Mouse (Mus musculus) forebrain, embryonic 11.5 days (tissue): ENCODE data around the gene Fam193a. TPM values are rescaled to one million over a fixed set of nuclear protein-coding genes. Genes with fewer than 3 reads are reported as not detected.

ENCODE experiments used
- ATAC-seq: fragments of 200-750 bp; cut with Nextera tagmentation; replicated peaks from 2 replicates; pipeline ENCODE4 v1.8.0; 2017; ENCODE audit warnings: moderate TSS enrichment; ENCODE audit not compliant: low FRiP score
- DNase-seq: peaks from one replicate; pipeline ENCODE4 v3.0.0-alpha.2; 2017; ENCODE audit warnings: low spot score
- H3K27ac ChIP-seq: fragments of 300-500 bp; sonication (generic); 2 replicates; pipeline ENCODE4 v1.5.1; 2014; ENCODE audit warnings: low read depth, low read length
- H3K27me3 ChIP-seq: fragments of 300-500 bp; sonication (generic); 2 replicates; pipeline ENCODE4 v1.6.1; 2014; ENCODE audit warnings: mild to moderate bottlenecking, low read length, mixed read lengths; ENCODE audit not compliant: control insufficient read depth, insufficient read depth
- H3K36me3 ChIP-seq: fragments of 300-500 bp; sonication (generic); 2 replicates; pipeline ENCODE4 v1.6.1; 2014; ENCODE audit warnings: mild to moderate bottlenecking, low read length, moderate library complexity, mixed read lengths; ENCODE audit not compliant: control insufficient read depth, insufficient read depth
- H3K4me1 ChIP-seq: fragments of 300-500 bp; sonication (generic); replicated peaks from 2 replicates; pipeline ENCODE4 v1.6.1; 2014; ENCODE audit warnings: low read length, mixed read lengths; ENCODE audit not compliant: control insufficient read depth, insufficient read depth
- H3K4me2 ChIP-seq: fragments of 300-500 bp; sonication (generic); 2 replicates; pipeline ENCODE4 v1.6.1; 2014; ENCODE audit warnings: low read depth, mild to moderate bottlenecking, low read length, moderate library complexity, mixed read lengths; ENCODE audit not compliant: severe bottlenecking
- H3K4me3 ChIP-seq: fragments of 300-500 bp; sonication (generic); 2 replicates; pipeline ENCODE4 v1.5.1; 2014; ENCODE audit warnings: low read depth, low read length
- H3K9ac ChIP-seq: fragments of 300-500 bp; sonication (generic); 2 replicates; pipeline ENCODE4 v1.6.1; 2014; ENCODE audit warnings: low read length
- H3K9me3 ChIP-seq: fragments of 300-500 bp; sonication (generic); 2 replicates; pipeline ENCODE4 v1.6.1; 2016; ENCODE audit warnings: low read length, mixed read lengths; ENCODE audit not compliant: control insufficient read depth
- WGBS: fragments of 180-500 bp; shearing (Covaris S2); extraction: QIAGEN DNeasy Blood & Tissue Kit; methylation state at CpG from one replicate; pipeline ENCODE4 v1.1.7; 2014; 5-methylcytosine and 5-hydroxymethylcytosine counted together
- polyA plus RNA-seq: library from polyadenylated mRNA; unstranded; fragments of >200 nt; fragmentation: Nextera tagmentation; extraction: Ambion mirVana; gene quantifications from 2 replicates; pipeline ENCODE4 v1.2.1, GENCODE M21; 2014

The Fam193a gene
- polyA plus RNA-seq, 1 experiment from 2014 or later = 19.6 TPM

DNA sequence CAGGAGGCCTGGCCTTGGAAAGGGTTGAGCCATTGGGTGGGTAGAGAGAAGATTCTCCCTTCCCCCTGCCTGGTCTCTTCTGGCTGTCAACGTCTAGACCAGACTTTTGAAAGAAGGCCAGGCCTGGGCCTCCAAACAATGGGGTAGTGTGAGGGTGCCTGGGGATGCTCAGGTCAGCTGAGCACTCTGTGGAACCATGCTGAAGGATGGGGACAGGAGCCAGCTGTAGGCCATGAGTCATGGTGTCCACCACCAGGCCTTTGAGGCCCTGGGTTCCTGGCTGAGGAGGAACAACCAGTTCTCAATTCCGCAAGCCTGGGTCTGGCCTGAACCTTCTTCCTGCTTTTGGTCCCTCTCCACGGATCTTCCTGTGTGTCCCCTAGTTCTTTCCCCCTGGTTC is 164.1 kb downstream of the Fam193a start:
- Histone ChIP-seq H3K4me3 (no peak overlapping the region), H3K4me1 (no peaks in the 10 kb centered on the region), H3K9ac (no peak overlapping the region), H3K27ac (no peak overlapping the region), H3K27me3 (no peaks in the 10 kb centered on the region), H3K4me2 (no peak overlapping the region), H3K9me3 (no peaks in the 10 kb centered on the region), H3K36me3 (no peaks in the 10 kb centered on the region)
- WGBS = 71% methylated on average over 3 of the region's 3 CpGs
- DNase-seq = no peak
- ATAC-seq = no peak

DNA sequence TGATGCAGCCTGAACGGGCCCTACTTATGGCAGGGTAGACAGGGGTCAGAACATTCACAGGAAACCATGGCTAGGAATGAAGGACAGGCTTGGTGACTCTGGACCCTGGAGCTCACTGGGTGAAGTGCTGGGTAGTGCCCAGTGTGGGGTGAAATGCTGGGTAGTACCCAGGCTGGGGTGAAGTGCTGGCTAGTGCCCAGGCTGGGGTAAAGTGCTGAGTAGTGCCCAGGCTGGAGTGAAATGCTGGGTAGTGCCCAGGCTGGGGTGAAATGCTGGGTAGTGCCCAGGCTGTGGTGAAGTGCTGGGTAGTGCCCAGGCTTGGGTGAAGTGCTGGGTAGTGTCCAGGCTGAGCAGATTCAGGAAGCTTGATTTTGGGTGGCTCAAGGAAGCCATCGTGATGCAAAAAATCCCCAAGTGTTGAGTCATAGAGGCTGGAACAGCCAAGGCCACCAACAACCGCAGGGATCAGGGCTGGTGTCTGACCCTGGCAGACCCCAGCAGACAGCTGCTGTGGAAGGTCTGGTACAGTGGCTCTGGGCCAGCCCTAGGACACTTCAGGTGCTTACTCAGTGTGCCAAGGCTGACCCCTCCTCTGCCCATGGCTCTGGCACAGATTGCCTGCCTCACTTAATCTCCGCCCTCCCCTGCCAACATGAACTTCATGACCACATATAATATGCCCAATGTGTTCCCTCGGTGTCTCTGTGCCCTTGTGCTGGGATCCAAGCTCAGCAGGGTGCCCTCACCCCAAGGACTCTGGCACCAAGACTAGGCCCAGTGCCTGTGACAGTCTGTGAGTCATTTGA is 165.2 kb downstream of the Fam193a start:
- H3K36me3 ChIP-seq = no peaks in the 10 kb centered on the region

DNA sequence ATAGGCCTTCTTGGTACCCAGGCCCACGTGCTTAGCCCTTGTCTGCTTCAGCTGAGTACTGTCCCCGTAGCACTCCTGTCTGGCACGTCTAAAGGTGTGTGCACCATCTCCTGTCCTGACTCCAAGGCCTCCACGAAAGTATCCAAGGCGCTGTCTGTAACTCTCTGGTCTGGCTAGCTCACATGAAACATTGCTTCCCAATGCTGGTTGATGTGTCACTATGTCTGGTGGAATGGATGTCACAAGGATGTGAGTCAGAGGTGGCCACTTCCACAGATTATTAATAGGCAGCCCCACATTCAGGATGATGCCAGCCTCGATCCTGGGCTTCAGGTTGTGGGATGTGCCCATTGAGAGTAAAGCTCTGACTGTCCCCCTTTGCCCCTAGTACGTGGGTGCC is 166.1 kb downstream of the Fam193a start:
- no peak for ATAC-seq
- H3K36me3 ChIP-seq = no peaks in the 10 kb centered on the region

More for the DNA sequence above, 165.2 kb downstream of the Fam193a start:
- ATAC-seq = no peak
- DNase-seq = no peak
- no peak overlapping the region for H3K9ac ChIP-seq
- no peaks in the 10 kb centered on the region for H3K27me3 ChIP-seq
- WGBS = 75% methylated on average over 5 of the region's 5 CpGs
- H3K4me3 ChIP-seq = no peak overlapping the region
- H3K4me2 ChIP-seq = no peak overlapping the region
- no peaks in the 10 kb centered on the region for H3K4me1 ChIP-seq
- H3K9me3 ChIP-seq = no peaks in the 10 kb centered on the region
- H3K27ac ChIP-seq = no peak overlapping the region

More for the DNA sequence above, 166.1 kb downstream of the Fam193a start:
- WGBS = 86% methylated on average over 7 of the region's 7 CpGs
- Histone ChIP-seq H3K4me1 (no peaks in the 10 kb centered on the region), H3K9ac (no peak overlapping the region), H3K27me3 (no peaks in the 10 kb centered on the region), H3K4me2 (no peak overlapping the region), H3K27ac (no peak overlapping the region), H3K4me3 (no peak overlapping the region), H3K9me3 (no peaks in the 10 kb centered on the region)
- no peak for DNase-seq

Other genes starting within 250 kb of the Fam193a start
- gene Poln, start 200.5 kb upstream of the Fam193a start, polyA plus RNA-seq = 1.1 and 1.7 TPM in 2 replicates
- 42.4 and 50.8 TPM in 2 replicates for gene Haus3, start 200.4 kb upstream of the Fam193a start, polyA plus RNA-seq
- gene Mxd4, start 182.2 kb upstream of the Fam193a start, polyA plus RNA-seq = 17.6 and 20.1 TPM in 2 replicates
- 1.6 TPM in 2 replicates for gene Zfyve28, start 81.5 kb upstream of the Fam193a start, polyA plus RNA-seq
- not detected in 2 replicates for gene Cfap99, start 81.3 kb upstream of the Fam193a start, polyA plus RNA-seq
- 199 and 201 TPM in 2 replicates for gene Rnf4, start 33.6 kb upstream of the Fam193a start, polyA plus RNA-seq
- 5.3 and 5.6 TPM in 2 replicates for gene Tnip2, start 144.1 kb downstream of the Fam193a start, polyA plus RNA-seq
- 10.4 and 10.7 TPM in 2 replicates for gene Sh3bp2, start 155.9 kb downstream of the Fam193a start, polyA plus RNA-seq
- 202 and 238 TPM in 2 replicates for gene Add1, start 203.7 kb downstream of the Fam193a start, polyA plus RNA-seq